Comparison of ENCODE assay signal across 22 mouse cellular contexts in genomic region chr7:70274312-70274711, GRCm38 (mm10).
"Had no signal": no experiment of that assay in that cellular context is flagged by ENCODE, and none has a peak within 500 bp of the region (broad histone marks: within the 10 kb centered on the region; RNA-seq: fewer than 3 reads in every experiment).

No protein-coding gene starts in this region.

- H3K4me3 ChIP-seq: limb, embryonic 15.5 days; lung, embryonic 15.5 days; midbrain, embryonic 10.5 days; midbrain, embryonic 13.5 days; midbrain, embryonic 15.5 days; myocyte; neural tube, embryonic 13.5 days; neural tube, embryonic 15.5 days; stomach, embryonic 15.5 days had no signal

- H3K36me3 ChIP-seq: limb, embryonic 15.5 days; lung, embryonic 15.5 days; midbrain, embryonic 10.5 days; midbrain, embryonic 13.5 days; midbrain, embryonic 15.5 days; neural tube, embryonic 13.5 days; neural tube, embryonic 15.5 days; stomach, embryonic 15.5 days had no signal

- H3K4me2 ChIP-seq: limb, embryonic 15.5 days; lung, embryonic 15.5 days; midbrain, embryonic 13.5 days; midbrain, embryonic 15.5 days; neural tube, embryonic 13.5 days; neural tube, embryonic 15.5 days; stomach, embryonic 15.5 days had no signal

- H3K9ac ChIP-seq: limb, embryonic 15.5 days; liver, embryonic 14.5 days; lung, embryonic 15.5 days; midbrain, embryonic 13.5 days; midbrain, embryonic 15.5 days; neural tube, embryonic 13.5 days; neural tube, embryonic 15.5 days; stomach, embryonic 15.5 days had no signal

- DNase-seq: lung, adult 2 months; lung, postnatal 14 days; lung, postnatal 4 days; retina, postnatal 1 day; right cerebral cortex, adult 18-20 months; right cerebral cortex, postnatal 25 days; right cerebral cortex, postnatal 4 days; spleen, adult 18-20 months; thymus, adult 2 months; thymus, postnatal 25 days; thymus, postnatal 4 days had no signal

- H3K9me3 ChIP-seq: limb, embryonic 15.5 days; lung, embryonic 15.5 days; midbrain, embryonic 10.5 days; midbrain, embryonic 13.5 days; midbrain, embryonic 15.5 days; neural tube, embryonic 13.5 days; neural tube, embryonic 15.5 days; stomach, embryonic 15.5 days had no signal

- H3K27ac ChIP-seq: limb, embryonic 15.5 days; liver, embryonic 14.5 days; lung, embryonic 15.5 days; midbrain, embryonic 10.5 days; midbrain, embryonic 13.5 days; midbrain, embryonic 15.5 days; neural tube, embryonic 13.5 days; neural tube, embryonic 15.5 days; stomach, embryonic 15.5 days had no signal

- ATAC-seq: lung, postnatal 0 days; midbrain, embryonic 13.5 days; midbrain, embryonic 15.5 days had no signal

- H3K4me1 ChIP-seq: limb, embryonic 15.5 days; lung, embryonic 15.5 days; midbrain, embryonic 13.5 days; midbrain, embryonic 15.5 days; neural tube, embryonic 13.5 days; neural tube, embryonic 15.5 days; stomach, embryonic 15.5 days had no signal
